Comparison of ENCODE assay signal across 8 mouse cellular contexts in genomic region chr6:67036837-67037628, GRCm38 (mm10). TPM values are rescaled to one million over a fixed set of nuclear protein-coding genes. Genes with fewer than 3 reads are reported as not detected.
DNase-seq lines count a peak whose midpoint lies in the region; ATAC-seq and TF ChIP-seq lines count a peak whose summit lies in the region.

TSS of gene Gadd45a (minus strand) at chr6:67037457.

- peak; percentile 84 for ATAC-seq in erythroid progenitor cell, adult 5-6 weeks (replicated peaks; ENCODE audit: low FRiP score, poor library complexity, severe bottlenecking)
- ATAC-seq in heart, embryonic 12.5 days (ENCODE audit: insufficient number of reproducible peaks, low FRiP score), result peak; percentile 96
- peak; percentile 99 for ATAC-seq in kidney, postnatal 0 days (replicated peaks; ENCODE audit: low FRiP score, low read depth)
- peak; percentile 93 for ATAC-seq in liver, embryonic 11.5 days (replicated peaks; ENCODE audit: low FRiP score)
- peak; percentile 98 for ATAC-seq in stomach, embryonic 14.5 days (ENCODE audit: insufficient number of reproducible peaks, insufficient read depth, low FRiP score, low read depth)

- H3K27ac ChIP-seq in heart, embryonic 12.5 days (ENCODE audit: poor library complexity, severe bottlenecking), result peak within 1 kb of the TSS; percentile 94
- peak within 1 kb of the TSS; percentile 95 for H3K27ac ChIP-seq in kidney, postnatal 0 days
- peak within 1 kb of the TSS; percentile 99 for H3K27ac ChIP-seq in liver, embryonic 11.5 days (ENCODE audit: low read depth, low read length)
- H3K27ac ChIP-seq in stomach, embryonic 14.5 days (ENCODE audit: low read length), result peak within 1 kb of the TSS; percentile 90

- H3K4me1 ChIP-seq in heart, embryonic 12.5 days (replicated peaks), result peaks cover 7% of the 10 kb centered on the region
- no peaks in the 10 kb centered on the region for H3K4me1 ChIP-seq in kidney, postnatal 0 days (replicated peaks; ENCODE audit: insufficient read depth, low read length)
- peaks cover 15% of the 10 kb centered on the region for H3K4me1 ChIP-seq in liver, embryonic 11.5 days (replicated peaks; ENCODE audit: control insufficient read depth, insufficient read depth, low read length)
- H3K4me1 ChIP-seq in stomach, embryonic 14.5 days (ENCODE audit: control insufficient read depth, insufficient read depth, low read length), result peaks cover 3% of the 10 kb centered on the region; the same call in 1 of the 2 replicates

- no peaks in the 10 kb centered on the region for H3K27me3 ChIP-seq in heart, embryonic 12.5 days (replicated peaks)
- H3K27me3 ChIP-seq in kidney, postnatal 0 days (ENCODE audit: insufficient read depth, low read length), result no peaks in the 10 kb centered on the region
- no peaks in the 10 kb centered on the region for H3K27me3 ChIP-seq in liver, embryonic 11.5 days (replicated peaks; ENCODE audit: control insufficient read depth, insufficient read depth, low read length)
- no peaks in the 10 kb centered on the region for H3K27me3 ChIP-seq in stomach, embryonic 14.5 days (ENCODE audit: control insufficient read depth, insufficient read depth, low read length)

- no peaks in the 10 kb centered on the region for H3K9me3 ChIP-seq in heart, embryonic 12.5 days (replicated peaks)
- no peaks in the 10 kb centered on the region for H3K9me3 ChIP-seq in kidney, postnatal 0 days (replicated peaks; ENCODE audit: low read length)
- H3K9me3 ChIP-seq in liver, embryonic 11.5 days (ENCODE audit: control insufficient read depth, low read length), result no peaks in the 10 kb centered on the region
- H3K9me3 ChIP-seq in stomach, embryonic 14.5 days (ENCODE audit: control insufficient read depth, low read depth, low read length), result no peaks in the 10 kb centered on the region

- H3K4me3 ChIP-seq in heart, embryonic 12.5 days, result peak within 1 kb of the TSS; percentile 94
- H3K4me3 ChIP-seq in kidney, postnatal 0 days (replicated peaks; ENCODE audit: low read depth, low read length), result peak within 1 kb of the TSS; percentile 64
- H3K4me3 ChIP-seq in liver, embryonic 11.5 days (ENCODE audit: low read depth, low read length), result peak within 1 kb of the TSS; percentile 95
- H3K4me3 ChIP-seq in stomach, embryonic 14.5 days (ENCODE audit: low read depth, low read length), result peak within 1 kb of the TSS; percentile 75

- H3K4me2 ChIP-seq in heart, embryonic 12.5 days, result peak within 1 kb of the TSS; percentile 94
- peak within 1 kb of the TSS; percentile 68 for H3K4me2 ChIP-seq in kidney, postnatal 0 days (ENCODE audit: low read length)
- peak within 1 kb of the TSS; percentile 73 for H3K4me2 ChIP-seq in liver, embryonic 11.5 days
- H3K4me2 ChIP-seq in stomach, embryonic 14.5 days (replicated peaks; ENCODE audit: low read depth, low read length), result peak within 1 kb of the TSS; percentile 66

- under 1% methylated on average over 66 of the region's 69 CpGs for WGBS in heart, embryonic 12.5 days
- WGBS in kidney, postnatal 0 days, result under 1% methylated on average over 67 of the region's 69 CpGs
- under 1% methylated on average over 69 of the region's 69 CpGs for WGBS in liver, embryonic 11.5 days
- under 1% methylated on average over 69 of the region's 69 CpGs for WGBS in stomach, embryonic 14.5 days

- DNase-seq in CD4-positive helper T cell, adult 2 months (ENCODE audit: low read depth, low spot score), result peak; percentile 94
- DNase-seq in brain, embryonic 18.5 days (ENCODE audit: low read depth, low spot score), result peak; percentile 83
- peak; percentile 99 for DNase-seq in kidney, postnatal 0 days (ENCODE audit: low spot score)
- DNase-seq in liver, embryonic 11.5 days (ENCODE audit: low spot score), result peak; percentile 92
- DNase-seq in naive thymus-derived CD4-positive, alpha-beta T cell, adult 2 months (ENCODE audit: low read depth), result peak; percentile 95

- peak within 1 kb of the TSS; percentile 87 for H3K9ac ChIP-seq in heart, embryonic 12.5 days
- H3K9ac ChIP-seq in kidney, postnatal 0 days (ENCODE audit: low read depth, low read length), result peak within 1 kb of the TSS; percentile 80
- H3K9ac ChIP-seq in liver, embryonic 11.5 days (ENCODE audit: low read depth, low read length), result peak within 1 kb of the TSS; percentile 95
- peak within 1 kb of the TSS; percentile 69 for H3K9ac ChIP-seq in stomach, embryonic 14.5 days (replicated peaks; ENCODE audit: low read depth, low read length)

- no peaks in the 10 kb centered on the region for H3K36me3 ChIP-seq in heart, embryonic 12.5 days
- no peaks in the 10 kb centered on the region for H3K36me3 ChIP-seq in kidney, postnatal 0 days (ENCODE audit: insufficient read depth, low read length)
- H3K36me3 ChIP-seq in liver, embryonic 11.5 days (ENCODE audit: control insufficient read depth, insufficient read depth, low read length), result no peaks in the 10 kb centered on the region
- H3K36me3 ChIP-seq in stomach, embryonic 14.5 days (ENCODE audit: control insufficient read depth, insufficient read depth, low read length), result no peaks in the 10 kb centered on the region

- TF ChIP-seq CTCF in kidney, postnatal 0 days (IDR thresholded peaks at IDR 0.05; ENCODE audit: low read depth), result 0 out of 2 replicates have a peak, but pooled peaks have one; percentile 24

RNA-seq across cellular contexts. Expression of gene Gadd45a, which starts in this region (rescaled TPM):
- 113 and 203 TPM in 2 replicates for total RNA-seq in erythroid progenitor cell, adult 5-6 weeks (2015; ENCODE audit: low replicate concordance)
- 152 and 192 TPM in 2 replicates for total RNA-seq in erythroid progenitor cell, adult 5-6 weeks (2017; ENCODE audit: low replicate concordance)
- polyA plus RNA-seq in heart, embryonic 12.5 days (2016; fragmentation: Nextera tagmentation; extraction: Ambion mirVana), result 11.9 and 12.7 TPM in 2 replicates
- polyA plus RNA-seq in kidney, postnatal 0 days (2015; fragmentation: Nextera tagmentation; extraction: Ambion mirVana), result 66.5 and 70.7 TPM in 2 replicates
- polyA plus RNA-seq in liver, embryonic 11.5 days (2014; fragmentation: Nextera tagmentation; extraction: Ambion mirVana), result 27.9 and 31.1 TPM in 2 replicates
- 12.7 and 13.0 TPM in 2 replicates for polyA plus RNA-seq in stomach, embryonic 14.5 days (2014; fragmentation: Nextera tagmentation; extraction: Ambion mirVana)

Comparison
In these comparisons a context has a peak if more than half of its experiments do, and no peak if none do; other contexts are left out.
1. Peak in every context shown above with its lines: DNase-seq, ATAC-seq, H3K4me3 ChIP-seq and H3K27ac ChIP-seq.